Comparison of ENCODE assay signal across 7 mouse cellular contexts in genomic region chr19:7557844-7558243, GRCm38 (mm10). TPM values are rescaled to one million over a fixed set of nuclear protein-coding genes. Genes with fewer than 3 reads are reported as not detected.
DNase-seq lines count a peak whose midpoint lies in the region; ATAC-seq lines count a peak whose summit lies in the region.

No protein-coding gene starts in this region.

- peak; percentile 83 for DNase-seq in A20 (ENCODE audit: low read depth, low spot score)
- peak; percentile 20 for DNase-seq in CD4-positive helper T cell, adult 2 months (ENCODE audit: low read depth, low spot score)
- no peak for DNase-seq in layer of hippocampus, adult 8-10 months (ENCODE audit: low spot score in 2 of 2)

- peak overlapping the region; percentile 36 for H3K4me3 ChIP-seq in forebrain, embryonic 16.5 days (replicated peaks; ENCODE audit: low read length)
- peak overlapping the region; percentile 75 for H3K4me3 ChIP-seq in liver, embryonic 12.5 days
- peak overlapping the region; percentile 52 for H3K4me3 ChIP-seq in stomach, embryonic 16.5 days (replicated peaks; ENCODE audit: low read length)

- 3% methylated on average over 4 of the region's 4 CpGs for WGBS in forebrain, embryonic 16.5 days
- 4% methylated on average over 4 of the region's 4 CpGs for whole genome bisulfite sequencing in liver, embryonic 12.5 days (ENCODE audit: insufficient replicate concordance)
- 6% methylated on average over 4 of the region's 4 CpGs for WGBS in stomach, embryonic 16.5 days

- peak overlapping the region; percentile 47 for H3K4me2 ChIP-seq in forebrain, embryonic 16.5 days (ENCODE audit: low read length)
- H3K4me2 ChIP-seq in liver, embryonic 12.5 days, result peak overlapping the region; percentile 85
- H3K4me2 ChIP-seq in stomach, embryonic 16.5 days (ENCODE audit: low read depth, low read length), result peak overlapping the region; percentile 75

- no peak for ATAC-seq in forebrain, embryonic 16.5 days
- ATAC-seq in liver, embryonic 12.5 days, result peak; percentile 12
- peak; percentile 8; the same call in 1 of the 2 replicates for ATAC-seq in stomach, embryonic 16.5 days (ENCODE audit: insufficient read depth, low FRiP score)
- ATAC-seq in frontal cortex, adult (ENCODE audit: low TSS enrichment), result no peak

- no peaks in the 10 kb centered on the region for H3K9me3 ChIP-seq in forebrain, embryonic 16.5 days (ENCODE audit: control insufficient read depth, low read length)
- H3K9me3 ChIP-seq in liver, embryonic 12.5 days (replicated peaks), result no peaks in the 10 kb centered on the region
- no peaks in the 10 kb centered on the region for H3K9me3 ChIP-seq in stomach, embryonic 16.5 days (replicated peaks; ENCODE audit: control insufficient read depth, low read length)

- H3K27me3 ChIP-seq in forebrain, embryonic 16.5 days (replicated peaks; ENCODE audit: control insufficient read depth, insufficient read depth, low read length), result no peaks in the 10 kb centered on the region
- no peaks in the 10 kb centered on the region for H3K27me3 ChIP-seq in liver, embryonic 12.5 days (replicated peaks)
- no peaks in the 10 kb centered on the region for H3K27me3 ChIP-seq in stomach, embryonic 16.5 days (ENCODE audit: control insufficient read depth, insufficient read depth, low read length)

- no peak overlapping the region for H3K9ac ChIP-seq in forebrain, embryonic 16.5 days (replicated peaks; ENCODE audit: low read depth, low read length)
- peak overlapping the region; percentile 88 for H3K9ac ChIP-seq in liver, embryonic 12.5 days
- peak overlapping the region; percentile 70 for H3K9ac ChIP-seq in stomach, embryonic 16.5 days (ENCODE audit: low read length)

- no peaks in the 10 kb centered on the region for H3K36me3 ChIP-seq in forebrain, embryonic 16.5 days (ENCODE audit: control insufficient read depth, insufficient read depth)
- H3K36me3 ChIP-seq in liver, embryonic 12.5 days, result peaks cover 8% of the 10 kb centered on the region
- no peaks in the 10 kb centered on the region for H3K36me3 ChIP-seq in stomach, embryonic 16.5 days (ENCODE audit: control insufficient read depth, insufficient read depth, low read length)

- H3K4me1 ChIP-seq in forebrain, embryonic 16.5 days (replicated peaks; ENCODE audit: control insufficient read depth, insufficient read depth, low read length), result peaks cover 10% of the 10 kb centered on the region
- peaks cover 63% of the 10 kb centered on the region for H3K4me1 ChIP-seq in liver, embryonic 12.5 days
- no peaks in the 10 kb centered on the region for H3K4me1 ChIP-seq in stomach, embryonic 16.5 days (ENCODE audit: control insufficient read depth, insufficient read depth, low read length)

- no peak overlapping the region for H3K27ac ChIP-seq in forebrain, embryonic 16.5 days (ENCODE audit: low read length)
- H3K27ac ChIP-seq in liver, embryonic 12.5 days, result peak overlapping the region; percentile 78
- H3K27ac ChIP-seq in stomach, embryonic 16.5 days (ENCODE audit: low read length), result no peak overlapping the region

RNA-seq across cellular contexts. Expression of gene Pla2g16, which starts 0.6 kb away (rescaled TPM):
- polyA plus RNA-seq in forebrain, embryonic 16.5 days (2015; fragmentation: Nextera tagmentation; extraction: Ambion mirVana), result 3.3 and 4.5 TPM in 2 replicates
- 22.0 and 23.6 TPM in 2 replicates for polyA plus RNA-seq in liver, embryonic 12.5 days (2016; fragmentation: Nextera tagmentation; extraction: Ambion mirVana)
- polyA plus RNA-seq in stomach, embryonic 16.5 days (2015; fragmentation: Nextera tagmentation; extraction: Ambion mirVana), result 15.7 and 15.8 TPM in 2 replicates
- total RNA-seq in layer of hippocampus, adult 8-10 months (2022), result 10 to 100 TPM; 40.1 to 48.2 (median 43.3) TPM

RNA-seq across cellular contexts. Expression of gene Lgals12, which starts 49.1 kb away (rescaled TPM):
- 0.16 TPM in 1 of 2 replicates, not detected in the other for polyA plus RNA-seq in forebrain, embryonic 16.5 days (2015; fragmentation: Nextera tagmentation; extraction: Ambion mirVana)
- polyA plus RNA-seq in liver, embryonic 12.5 days (2016; fragmentation: Nextera tagmentation; extraction: Ambion mirVana), result not detected in 2 replicates
- 3.5 and 3.6 TPM in 2 replicates for polyA plus RNA-seq in stomach, embryonic 16.5 days (2015; fragmentation: Nextera tagmentation; extraction: Ambion mirVana)
- under 1 TPM; 0.22 to 0.63 (median 0.38) TPM for total RNA-seq in layer of hippocampus, adult 8-10 months (2022)

RNA-seq across cellular contexts. Expression of gene Hrasls5, which starts 54.5 kb away (rescaled TPM):
- polyA plus RNA-seq in forebrain, embryonic 16.5 days (2015; fragmentation: Nextera tagmentation; extraction: Ambion mirVana), result not detected in 2 replicates
- polyA plus RNA-seq in liver, embryonic 12.5 days (2016; fragmentation: Nextera tagmentation; extraction: Ambion mirVana), result not detected in 2 replicates
- polyA plus RNA-seq in stomach, embryonic 16.5 days (2015; fragmentation: Nextera tagmentation; extraction: Ambion mirVana), result not detected in 2 replicates
- under 1 TPM in 1 of 4 experiments, not detected in 3; 0.55 TPM for total RNA-seq in layer of hippocampus, adult 8-10 months (2022)

Comparison
In these comparisons a context has a peak if more than half of its experiments do, and no peak if none do; other contexts are left out.
1. DNase-seq: peak in A20 (single experiment) and CD4-positive helper T cell, adult 2 months (single experiment); none in layer of hippocampus, adult 8-10 months (0 of 2).
2. ATAC-seq: peak in liver, embryonic 12.5 days (single experiment) and stomach, embryonic 16.5 days (single experiment); none in forebrain, embryonic 16.5 days (single experiment) and frontal cortex, adult (single experiment).
3. Peak in every context shown above with its lines, with median percentiles within 50 percentile points of each other: H3K4me2 ChIP-seq and H3K4me3 ChIP-seq.